Mouse (Mus musculus) mouse trophoblast stem cell (cell line): ENCODE data around the gene Mef2b.

Source experiments
- in situ Hi-C, 2 experiments: fragments of 300-500 bp; cut with MseI, MboI; formaldehyde crosslinking; loops; 2 replicates in 1 of 2; 3 replicates in 1 of 2; pipeline ENCODE4 v1.15.1; 2025

Mef2b gene

GRCm38 (mm10) chr8:70139026-70139857 lies at the start of gene Mef2b, which contains the start of the genes Rfxank and Borcs8:
Gene Mef2b (plus strand): TSS chr8:70139711.
Gene Rfxank (minus strand): TSS chr8:70139154.
Gene Borcs8 (plus strand): TSS chr8:70139499.
- in situ Hi-C loops, result no loop called here

GRCm38 (mm10) chr8:70092786-70093185 lies 46.7 kb upstream of the Mef2b start:
- in situ Hi-C loops, result no loop called here

- in situ Hi-C loops, result no loop called here
Observed at GRCm38 (mm10) chr8:70099276-70099675, 40.2 kb upstream of the Mef2b start.

- in situ Hi-C loops, result no loop called here
Observed at GRCm38 (mm10) chr8:70100241-70100640, 39.3 kb upstream of the Mef2b start.

- in situ Hi-C loops, result no loop called here
Observed at GRCm38 (mm10) chr8:70104506-70104905, 35.0 kb upstream of the Mef2b start.

- in situ Hi-C loops, result no loop called here
Observed at GRCm38 (mm10) chr8:70104922-70105321, 34.6 kb upstream of the Mef2b start.

GRCm38 (mm10) chr8:70110451-70110850 lies 29.1 kb upstream of the Mef2b start:
- in situ Hi-C loops, result no loop called here

- in situ Hi-C loops, result no loop called here
Observed at GRCm38 (mm10) chr8:70111192-70111795, 28.2 kb upstream of the Mef2b start.

GRCm38 (mm10) chr8:70112401-70113016 lies 27.0 kb upstream of the Mef2b start:
- in situ Hi-C loops, result no loop called here

DNA sequence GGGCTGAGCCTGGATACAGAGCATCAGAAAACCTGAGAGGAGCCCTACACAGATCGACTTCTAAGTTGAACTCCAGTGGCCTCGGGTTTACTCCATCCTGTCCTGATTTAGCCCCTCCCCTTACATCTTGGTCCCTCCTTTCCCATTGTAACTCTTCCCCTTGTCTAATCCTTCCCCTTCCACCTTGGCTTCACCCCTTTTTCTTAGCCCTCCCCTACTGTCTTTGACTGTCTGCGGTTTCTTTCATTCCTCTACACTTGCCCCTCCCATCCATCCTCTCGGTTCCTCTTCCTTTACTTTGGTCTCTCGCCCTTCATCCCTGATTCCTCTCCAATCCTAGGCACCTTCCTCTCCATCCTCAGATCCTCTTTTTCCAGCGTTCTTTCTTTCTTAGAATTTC lies 25.0 kb upstream of the Mef2b start:
- in situ Hi-C loops, result no loop called here

DNA sequence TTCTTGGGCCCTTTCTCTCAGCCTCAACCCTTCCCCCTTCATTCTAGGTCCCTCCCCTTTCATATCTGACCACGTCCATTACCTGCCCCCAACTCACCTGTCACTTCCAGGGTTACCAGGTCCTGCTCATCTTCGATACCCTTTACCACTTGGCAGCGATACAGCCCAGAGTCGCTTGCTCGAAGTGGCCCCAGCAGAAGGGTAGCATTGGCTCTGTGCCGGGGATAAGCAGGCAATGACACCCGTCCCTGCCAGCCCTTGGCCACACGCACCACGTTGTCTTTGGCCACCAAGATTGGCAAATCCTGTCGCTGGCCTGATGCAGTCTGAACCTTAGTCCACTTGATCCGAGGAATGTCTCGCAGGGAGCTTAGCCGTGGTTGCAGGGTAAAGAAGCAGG lies 24.6 kb upstream of the Mef2b start:
- in situ Hi-C loops, result no loop called here

DNA sequence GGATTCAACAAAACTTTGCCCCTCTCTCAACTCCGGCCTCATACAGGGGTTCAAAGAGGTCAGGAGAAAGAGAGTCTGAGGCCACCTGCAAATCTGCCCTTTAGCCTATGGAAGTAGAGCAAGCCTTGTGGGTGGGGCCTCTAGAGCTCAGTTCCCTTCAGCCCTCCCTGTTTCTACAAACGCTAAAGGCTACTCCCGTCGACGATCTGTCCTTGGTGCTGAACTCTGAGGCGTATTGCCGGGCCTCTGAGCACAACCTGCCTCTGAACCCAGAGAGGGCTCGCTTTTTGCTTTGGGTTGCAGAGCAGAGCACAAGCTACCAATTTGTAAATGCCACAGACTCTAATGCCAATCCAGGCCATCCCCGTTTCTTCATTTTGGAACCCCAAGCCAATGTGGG lies 21.9 kb upstream of the Mef2b start:
- in situ Hi-C loops, result no loop called here

GRCm38 (mm10) chr8:70118726-70119700 lies 20.5 kb upstream of the Mef2b start:
- in situ Hi-C loops, result no loop called here

GRCm38 (mm10) chr8:70120667-70121066 lies 18.8 kb upstream of the Mef2b start, which contains the start of gene Ncan:
Gene Ncan (minus strand): TSS chr8:70120873.
- in situ Hi-C loops, result no loop called here

DNA sequence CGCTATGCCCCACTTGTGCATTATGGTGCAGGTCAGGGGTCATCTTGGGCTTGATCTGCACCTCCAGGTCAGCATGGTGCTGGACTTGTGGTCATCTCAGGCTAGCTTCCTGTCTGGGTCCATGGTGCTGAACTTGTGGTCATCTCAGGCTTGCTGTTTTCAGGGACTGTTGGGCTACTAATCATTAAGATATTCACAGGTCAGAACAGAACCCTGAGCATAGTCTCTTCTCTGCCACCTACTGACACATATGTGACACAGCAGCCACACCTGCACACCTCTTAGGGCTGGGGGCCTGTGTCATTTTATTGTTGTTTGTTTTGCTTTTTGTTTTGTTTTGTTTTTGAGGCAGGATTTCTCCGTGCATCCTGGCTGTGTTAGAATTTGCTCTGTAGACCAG lies 16.6 kb upstream of the Mef2b start:
- in situ Hi-C loops, result no loop called here

DNA sequence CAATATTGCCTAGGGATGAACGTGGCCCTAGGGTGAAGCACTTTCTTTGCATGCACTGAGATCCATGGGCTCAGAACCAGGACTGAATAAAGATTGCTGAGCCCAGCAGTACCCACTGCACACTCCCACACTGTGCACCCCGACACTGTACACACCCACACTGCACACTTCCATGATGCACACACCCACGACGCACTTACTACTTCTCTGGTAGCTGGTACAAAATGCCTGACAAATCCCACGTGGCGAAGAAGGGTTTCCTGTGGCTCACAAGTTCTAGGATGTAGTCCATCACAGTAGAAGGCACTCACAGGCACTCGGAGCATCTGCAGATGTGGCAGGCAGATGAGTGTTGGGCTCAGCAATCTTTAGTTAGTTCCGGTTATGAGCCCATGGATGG lies 14.5 kb upstream of the Mef2b start:
- in situ Hi-C loops, result no loop called here

DNA sequence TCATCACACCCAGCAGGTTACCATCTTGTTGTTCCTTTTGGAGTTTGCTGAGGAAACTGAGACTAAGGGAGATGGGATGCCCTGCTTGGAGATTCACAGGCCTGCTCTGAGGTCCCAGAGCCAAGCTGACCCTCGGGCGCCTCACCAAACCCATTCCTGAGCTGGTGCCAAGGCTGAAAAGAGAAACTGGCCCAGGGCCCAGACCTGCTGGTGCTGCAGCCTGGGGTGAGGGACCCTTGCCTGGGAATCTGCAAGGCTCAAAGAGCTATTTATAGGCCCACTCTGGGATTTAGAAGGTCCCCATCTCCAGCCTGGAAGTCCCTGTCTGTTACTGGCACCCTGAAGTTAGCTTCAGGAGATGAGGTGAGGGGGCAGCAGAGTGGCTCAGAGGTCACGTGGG lies 11.1 kb upstream of the Mef2b start:
- in situ Hi-C loops, result no loop called here

- in situ Hi-C loops, result no loop called here
Observed at GRCm38 (mm10) chr8:70129309-70129952, 10.1 kb upstream of the Mef2b start.

DNA sequence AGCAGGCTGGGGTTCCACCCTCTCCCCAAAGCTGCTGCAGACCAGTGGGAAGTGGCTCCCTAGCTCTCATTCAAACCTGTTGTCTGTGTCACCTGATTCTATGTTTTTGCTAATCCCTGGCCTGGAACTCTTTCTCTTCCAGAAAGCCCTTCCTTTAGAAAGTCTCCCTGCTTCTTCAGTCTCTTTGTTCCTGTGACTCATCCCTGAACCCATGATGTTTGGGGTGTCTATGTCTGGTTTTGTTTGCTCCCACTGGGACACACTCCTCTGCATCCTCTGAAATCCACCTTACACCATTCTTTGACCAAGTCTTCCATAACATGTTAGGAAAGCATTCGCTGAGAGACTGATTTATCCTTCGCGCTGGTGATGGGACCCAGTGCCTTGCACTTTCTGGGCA lies 9.4 kb upstream of the Mef2b start:
- in situ Hi-C loops, result no loop called here

DNA sequence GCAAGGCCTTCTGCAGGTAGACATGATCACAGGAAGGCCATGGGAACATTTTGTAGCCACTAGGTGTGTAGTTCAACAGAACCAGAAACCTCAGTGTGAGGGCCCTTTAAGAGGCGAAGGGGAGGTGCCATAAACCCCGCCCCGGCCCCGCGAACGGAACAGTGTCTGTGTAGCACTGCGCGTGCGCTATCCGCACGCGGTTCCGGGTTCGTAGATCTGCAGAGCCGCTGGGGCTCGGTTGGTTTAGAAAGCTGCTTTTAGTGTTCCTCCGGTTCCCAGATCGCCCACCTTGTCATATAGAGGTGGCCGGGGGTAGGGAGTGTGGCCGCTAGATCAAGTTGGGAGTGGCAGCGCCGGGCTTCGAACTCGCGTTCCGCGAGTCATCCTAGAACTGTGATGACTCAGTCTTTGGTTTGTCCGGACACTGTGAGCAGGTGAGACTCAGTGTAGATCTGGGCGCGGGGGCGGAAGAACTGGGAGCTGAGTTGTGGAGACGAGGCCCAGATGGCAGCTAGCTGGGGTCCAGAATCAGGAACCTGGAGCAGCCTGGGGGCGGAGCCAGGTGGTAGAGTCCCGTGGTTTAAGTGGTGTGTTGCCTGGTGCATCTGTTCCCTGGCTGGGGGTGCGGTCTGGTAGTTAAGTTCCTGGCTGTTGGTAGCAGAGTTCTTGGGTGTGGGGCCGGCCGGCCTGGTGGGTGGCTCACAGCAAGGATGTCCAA lies 8.2 kb upstream of the Mef2b start, which contains the start of gene Nr2c2ap:
Gene Nr2c2ap (plus strand): TSS at position 168 of the 718 bp plus-strand sequence.
- in situ Hi-C loops, result no loop called here
